ENCODE assay signal across 32 mouse cellular contexts in the genomic region with DNA sequence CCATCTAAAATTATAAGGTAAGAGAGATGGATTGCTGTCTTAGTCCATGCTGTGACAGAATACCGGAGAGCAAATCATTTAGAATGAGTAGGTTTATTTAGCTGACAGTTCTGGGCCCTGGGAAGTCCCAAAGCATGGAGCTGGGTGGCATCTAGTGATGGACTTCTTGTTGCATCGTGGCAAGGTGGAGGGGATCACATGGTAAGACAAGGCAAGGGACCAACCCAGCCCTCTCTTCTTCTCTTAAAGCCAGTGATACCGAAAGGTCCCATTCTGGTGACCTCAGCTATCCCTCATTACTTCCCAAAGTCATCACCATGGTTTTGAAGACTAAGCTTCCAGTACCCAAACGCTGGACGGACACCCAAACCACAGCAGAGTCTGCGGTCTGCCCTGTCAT.
"Had no signal": no experiment of that assay in that cellular context is flagged by ENCODE, and none has a peak within 500 bp of the region (broad histone marks: within the 10 kb centered on the region; RNA-seq: fewer than 3 reads in every experiment).

No protein-coding gene starts in this region.

- ATAC-seq: hindbrain, embryonic 16.5 days; hindbrain, postnatal 0 days; inflammation-experienced regulatory T-cells, adult 6 months; intestine, embryonic 15.5 days; intestine, embryonic 16.5 days; intestine, postnatal 0 days had no signal

- H3K27me3 ChIP-seq: heart, embryonic 12.5 days; heart, embryonic 13.5 days; heart, embryonic 15.5 days; hindbrain, embryonic 12.5 days; hindbrain, embryonic 13.5 days; hindbrain, embryonic 15.5 days; intestine, embryonic 15.5 days; kidney, embryonic 15.5 days had no signal

- H3K4me3 ChIP-seq: heart, adult 2 months; heart, embryonic 12.5 days; heart, embryonic 13.5 days; heart, embryonic 15.5 days; hindbrain, embryonic 10.5 days; hindbrain, embryonic 12.5 days; hindbrain, embryonic 13.5 days; hindbrain, embryonic 15.5 days; intestine, embryonic 15.5 days; kidney, embryonic 15.5 days; layer of hippocampus, adult 2 months; left cerebral cortex, adult 2 months had no signal

- H3K4me2 ChIP-seq: heart, embryonic 13.5 days; heart, embryonic 15.5 days; hindbrain, embryonic 12.5 days; hindbrain, embryonic 13.5 days; hindbrain, embryonic 14.5 days; hindbrain, embryonic 15.5 days; intestine, embryonic 15.5 days; kidney, embryonic 15.5 days had no signal

- H3K36me3 ChIP-seq: heart, embryonic 12.5 days; heart, embryonic 13.5 days; heart, embryonic 15.5 days; hindbrain, embryonic 10.5 days; hindbrain, embryonic 12.5 days; hindbrain, embryonic 13.5 days; hindbrain, embryonic 15.5 days; intestine, embryonic 15.5 days; kidney, embryonic 15.5 days had no signal

- H3K9me3 ChIP-seq: heart, embryonic 13.5 days; heart, embryonic 15.5 days; hindbrain, embryonic 10.5 days; hindbrain, embryonic 12.5 days; hindbrain, embryonic 13.5 days; hindbrain, embryonic 15.5 days; intestine, embryonic 15.5 days; kidney, embryonic 15.5 days had no signal

- DNase-seq: heart, adult 2 months; heart, postnatal 36 days; heart, postnatal 4 days; kidney, adult 11 months; kidney, adult 18-20 months; kidney, adult 8-10 months; kidney, adult 9 months; kidney, postnatal 10 days; kidney, postnatal 14 days; kidney, postnatal 25 days; kidney, postnatal 36 days; kidney, postnatal 4 days; layer of hippocampus, adult 9-11 months; layer of hippocampus, postnatal 36 days had no signal

- H3K27ac ChIP-seq: heart, adult 2 months; heart, embryonic 15.5 days; hindbrain, embryonic 10.5 days; hindbrain, embryonic 12.5 days; hindbrain, embryonic 13.5 days; hindbrain, embryonic 14.5 days; hindbrain, embryonic 15.5 days; hindbrain, postnatal 0 days; intestine, embryonic 15.5 days; kidney, embryonic 15.5 days; kidney, postnatal 0 days; layer of hippocampus, adult 2 months; left cerebral cortex, adult 2 months had no signal

- H3K4me1 ChIP-seq: hindbrain, embryonic 13.5 days had no signal

- H3K9ac ChIP-seq: heart, embryonic 12.5 days; heart, embryonic 15.5 days; hindbrain, embryonic 12.5 days; hindbrain, embryonic 13.5 days; hindbrain, embryonic 14.5 days; hindbrain, embryonic 15.5 days; intestine, embryonic 15.5 days; kidney, embryonic 15.5 days had no signal
